Mouse (Mus musculus) brain, embryonic 14.5 days (tissue): ENCODE measurements around the gene Rce1.

Experiments
- CTCF ChIP-seq: fragments of 200-500 bp; IDR thresholded peaks from 2 replicates; pipeline ENCODE4 v1.5.1; 2012; ENCODE audit warnings: inconsistent platforms, mild to moderate bottlenecking, moderate library complexity, borderline replicate concordance; ENCODE audit not compliant: insufficient read depth, insufficient read length; ENCODE audit errors: extremely low read depth
- POLR2A ChIP-seq: fragments of 200-500 bp; IDR thresholded peaks from 2 replicates; pipeline ENCODE4 v1.6.1; 2012; ENCODE audit warnings: mild to moderate bottlenecking, inconsistent platforms, borderline replicate concordance; ENCODE audit not compliant: poor library complexity, insufficient read depth, insufficient read length, severe bottlenecking; ENCODE audit errors: extremely low read depth

- peak; percentile 82; the same call in 1 of the 2 replicates for TF ChIP-seq CTCF
- TF ChIP-seq POLR2A: peak; percentile 29; the same call in 1 of the 2 replicates
Measured at GRCm38 (mm10) chr19:4628819-4629218, 3.4 kb upstream of the Rce1 start.
